Mouse (Mus musculus) embryonic stem cell, embryonic (primary cell): ENCODE data around the gene Cdyl2.

ENCODE experiments used
- CTCF ChIA-PET, 4 experiments: fragments of 300-600 bp in 2 of 4; fragments of 350-600 bp in 2 of 4; sonication (Branson Sonifier 250); formaldehyde crosslinking; loops; one replicate each; lab custom pipeline; 2022; ENCODE audit warnings: inconsistent platforms in 2 of 4; lab: Charles Lee
- POLR2A ChIA-PET, 4 experiments: fragments of 300-600 bp in 2 of 4; fragments of 350-600 bp in 2 of 4; sonication (Branson Sonifier 250); formaldehyde crosslinking; loops; one replicate each; lab custom pipeline; 2022; ENCODE audit warnings: antibody characterized with exemption in 4 of 4, inconsistent platforms in 1 of 4; lab: Charles Lee

Gene Cdyl2

DNA sequence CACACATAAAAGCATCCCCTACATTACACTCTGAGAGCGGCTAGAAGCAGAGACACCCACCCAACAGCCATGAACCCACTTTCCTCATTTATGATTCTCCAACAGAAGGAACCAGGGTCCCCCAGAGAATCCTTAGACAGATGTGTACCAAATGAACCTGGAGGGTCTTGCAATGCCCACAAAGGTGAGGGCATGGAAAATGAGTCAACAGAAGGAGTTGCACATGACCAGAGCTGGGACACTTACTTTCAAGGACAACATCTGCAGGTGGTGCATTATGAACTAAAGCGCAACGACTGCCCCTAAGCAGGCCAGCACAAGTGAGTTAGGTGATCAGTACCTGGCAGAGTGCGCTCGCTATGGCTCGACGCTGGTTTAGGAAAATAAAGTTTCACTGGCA is 95.6 kb downstream of the Cdyl2 start:
- ChIA-PET POLR2A (interaction anchor here in 1 of 4 experiments (0.9 kb wide), 1 partner anchor 16 kb away, joined by 5 read pairs; no protein-coding TSS in a partner anchor), CTCF (no interaction called here)

DNA sequence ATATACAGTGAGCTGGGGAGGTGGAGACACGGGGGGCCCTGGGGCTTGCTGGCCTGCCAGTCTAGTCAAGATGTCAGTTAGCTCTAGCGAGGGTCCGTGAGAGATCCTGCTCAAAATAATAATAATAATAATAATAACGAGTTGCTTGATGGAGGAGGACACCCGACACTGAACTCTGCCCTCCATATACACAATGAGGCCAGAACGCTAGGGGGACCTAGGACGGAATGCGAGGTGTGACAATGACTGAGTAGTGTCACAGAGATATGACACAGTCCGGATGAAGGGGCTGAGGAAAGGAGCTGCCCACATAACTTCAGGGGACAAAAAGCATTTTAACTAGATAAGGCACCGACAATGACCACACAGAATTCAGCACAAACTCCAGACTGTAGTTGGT is 96.4 kb downstream of the Cdyl2 start:
- CTCF ChIA-PET = no interaction called here
- POLR2A ChIA-PET = interaction anchor here in 2 of 4 experiments (0.9 to 1.2 kb wide), 3 partner anchors 9 to 37 kb away, joined by 3 to 5 read pairs (median 3); no protein-coding TSS in a partner anchor

DNA sequence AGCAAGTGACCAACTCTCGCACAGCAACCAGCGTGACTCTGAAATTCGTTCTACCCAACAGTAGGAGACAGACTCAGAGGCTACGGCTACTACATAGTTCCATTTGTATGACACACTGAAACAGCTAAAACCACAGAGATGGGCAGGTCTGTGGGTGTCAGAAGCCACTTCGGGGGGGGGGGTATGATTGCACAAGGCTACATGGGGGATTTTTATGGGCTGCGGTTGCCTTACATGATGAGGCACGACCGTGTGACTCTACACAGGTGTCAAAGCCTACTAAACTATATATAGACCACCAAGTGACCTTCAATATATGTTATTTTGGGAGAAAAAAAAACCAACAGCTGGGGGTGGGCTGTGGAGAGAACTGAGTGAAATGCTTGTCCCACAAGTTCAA is 96.8 kb downstream of the Cdyl2 start:
- ChIA-PET POLR2A (interaction anchor here in 2 of 4 experiments (0.9 to 1.2 kb wide), 3 partner anchors 9 to 38 kb away, joined by 3 to 5 read pairs (median 3); no protein-coding TSS in a partner anchor), CTCF (no interaction called here)

GRCm38 (mm10) chr8:116635261-116635660 is 97.5 kb downstream of the Cdyl2 start:
- POLR2A ChIA-PET = interaction anchor here in 2 of 4 experiments (0.7 to 1.2 kb wide), 3 partner anchors 8 to 38 kb away, joined by 3 to 4 read pairs (median 3); no protein-coding TSS in a partner anchor
- CTCF ChIA-PET = no interaction called here

GRCm38 (mm10) chr8:116634436-116634835 is 98.4 kb downstream of the Cdyl2 start:
- CTCF ChIA-PET = no interaction called here
- POLR2A ChIA-PET = interaction anchor here in 1 of 4 experiments (0.7 kb wide), 1 partner anchor 14 kb away, joined by 4 read pairs; no protein-coding TSS in a partner anchor

- POLR2A ChIA-PET = no interaction called here
- CTCF ChIA-PET = no interaction called here
Measured at GRCm38 (mm10) chr8:116633470-116634150, 99.2 kb downstream of the Cdyl2 start.

GRCm38 (mm10) chr8:116630066-116630465 is 102.7 kb downstream of the Cdyl2 start:
- CTCF ChIA-PET = interaction anchor here in 1 of 4 experiments (0.6 kb wide), 1 partner anchor 62 kb away, joined by 4 read pairs; no protein-coding TSS in a partner anchor
- POLR2A ChIA-PET = interaction anchor here in 2 of 4 experiments (0.9 to 1.1 kb wide), 4 partner anchors 17 to 57 kb away, joined by 3 to 5 read pairs (median 4); no protein-coding TSS in a partner anchor

DNA sequence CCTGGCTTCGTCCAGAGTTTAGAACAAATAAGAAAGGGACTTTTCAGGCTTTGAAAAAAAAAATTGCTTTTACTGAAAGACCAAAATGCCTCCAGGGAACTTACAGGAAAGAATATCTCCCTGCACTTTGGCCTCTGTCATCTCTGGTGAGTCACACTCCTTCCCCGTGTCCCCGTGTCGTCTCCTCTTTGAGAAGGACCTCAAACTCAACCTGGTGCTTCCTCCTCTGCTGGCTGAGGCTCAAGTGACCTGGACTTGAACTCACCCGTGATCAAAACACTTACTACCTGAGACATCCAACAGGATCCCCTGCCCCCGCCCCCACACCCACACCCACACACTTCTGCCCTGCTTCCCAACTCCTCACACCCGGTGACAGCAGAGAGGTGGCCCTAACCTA is 103.8 kb downstream of the Cdyl2 start:
- POLR2A ChIA-PET = interaction anchor here in 1 of 4 experiments (0.6 kb wide), 1 partner anchor 254 kb away, joined by 3 read pairs; no protein-coding TSS in a partner anchor

DNA sequence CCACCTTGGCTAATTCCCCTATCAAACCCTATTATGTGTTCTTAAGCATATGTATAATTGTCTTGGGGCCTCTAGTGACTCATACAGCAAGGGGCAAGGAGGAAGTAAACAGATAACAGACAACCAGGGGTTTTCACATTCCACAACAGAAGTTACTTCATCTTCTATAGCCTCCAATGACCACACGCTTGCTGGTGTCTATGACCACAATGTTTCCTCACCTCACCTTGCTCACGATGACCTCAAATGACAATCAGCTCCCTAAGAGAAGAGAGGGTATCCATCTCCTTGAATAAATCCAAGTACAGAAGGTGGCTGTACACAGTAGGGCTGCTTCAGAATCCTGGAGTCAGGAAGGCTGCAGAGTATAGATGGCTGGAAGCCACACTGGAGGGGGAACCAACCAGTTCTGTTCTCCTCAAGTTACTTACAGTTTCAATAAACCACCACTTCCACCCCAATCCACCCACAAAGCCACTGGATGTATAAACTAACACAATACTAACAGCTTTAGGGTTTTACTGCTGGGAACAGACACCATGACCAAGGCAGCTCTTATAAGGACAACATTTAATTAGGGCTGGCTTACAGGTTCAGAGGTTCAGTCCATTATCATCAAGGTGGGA is 104.8 kb downstream of the Cdyl2 start:
- CTCF ChIA-PET = no interaction called here

More for the DNA sequence above, 103.8 kb downstream of the Cdyl2 start:
- CTCF ChIA-PET = no interaction called here

GRCm38 (mm10) chr8:116623591-116623990 is 109.2 kb downstream of the Cdyl2 start:
- CTCF ChIA-PET = interaction anchor here in 1 of 4 experiments (1.2 kb wide), 1 partner anchor 140 kb away, joined by 3 read pairs; no protein-coding TSS in a partner anchor
- POLR2A ChIA-PET = interaction anchor here in 1 of 4 experiments (0.5 to 1.1 kb wide), 3 partner anchors 10 to 1614 kb away, joined by 3 to 5 read pairs (median 3); no protein-coding TSS in a partner anchor

More for the DNA sequence above, 104.8 kb downstream of the Cdyl2 start:
- POLR2A ChIA-PET = interaction anchor here in 1 of 4 experiments (1.1 to 1.9 kb wide), 2 partner anchors 8 to 11 kb away, joined by 3 to 5 read pairs; no protein-coding TSS in a partner anchor

DNA sequence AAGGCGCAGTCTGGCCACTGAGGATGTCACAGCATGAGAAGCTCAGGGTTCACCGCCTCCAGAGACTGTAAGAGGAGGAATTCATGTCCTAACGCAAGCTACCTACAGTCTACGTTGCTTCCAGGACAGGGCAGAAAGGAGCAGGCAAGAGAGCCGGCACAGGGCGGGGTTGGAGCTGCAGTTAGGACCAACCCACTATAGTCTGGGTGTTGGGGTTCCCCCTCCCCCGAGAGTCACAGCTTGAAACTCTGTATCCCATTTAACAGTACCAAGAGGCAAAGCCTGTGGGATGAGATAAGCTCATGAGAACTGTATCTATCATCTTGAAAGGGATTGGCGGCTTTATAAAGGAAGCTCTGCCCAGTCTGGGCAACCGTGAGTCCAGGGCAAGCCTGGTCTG is 110.5 kb downstream of the Cdyl2 start:
- CTCF ChIA-PET = interaction anchor here in 2 of 4 experiments (0.6 to 1.2 kb wide), 2 partner anchors 60 to 138 kb away, joined by 3 read pairs; no protein-coding TSS in a partner anchor

GRCm38 (mm10) chr8:116621158-116621961 is 111.4 kb downstream of the Cdyl2 start:
- POLR2A ChIA-PET = interaction anchor here in 2 of 4 experiments (0.6 to 2.5 kb wide), 7 partner anchors 10 to 53 kb away, joined by 3 to 6 read pairs (median 4); no protein-coding TSS in a partner anchor
- CTCF ChIA-PET = interaction anchor here in 1 of 4 experiments (0.6 kb wide), 1 partner anchor 59 kb away, joined by 3 read pairs; no protein-coding TSS in a partner anchor

More for the DNA sequence above, 110.5 kb downstream of the Cdyl2 start:
- POLR2A ChIA-PET = interaction anchor here in 1 of 4 experiments (1.1 to 2.5 kb wide), 2 partner anchors 49 to 52 kb away, joined by 6 read pairs; no protein-coding TSS in a partner anchor

DNA sequence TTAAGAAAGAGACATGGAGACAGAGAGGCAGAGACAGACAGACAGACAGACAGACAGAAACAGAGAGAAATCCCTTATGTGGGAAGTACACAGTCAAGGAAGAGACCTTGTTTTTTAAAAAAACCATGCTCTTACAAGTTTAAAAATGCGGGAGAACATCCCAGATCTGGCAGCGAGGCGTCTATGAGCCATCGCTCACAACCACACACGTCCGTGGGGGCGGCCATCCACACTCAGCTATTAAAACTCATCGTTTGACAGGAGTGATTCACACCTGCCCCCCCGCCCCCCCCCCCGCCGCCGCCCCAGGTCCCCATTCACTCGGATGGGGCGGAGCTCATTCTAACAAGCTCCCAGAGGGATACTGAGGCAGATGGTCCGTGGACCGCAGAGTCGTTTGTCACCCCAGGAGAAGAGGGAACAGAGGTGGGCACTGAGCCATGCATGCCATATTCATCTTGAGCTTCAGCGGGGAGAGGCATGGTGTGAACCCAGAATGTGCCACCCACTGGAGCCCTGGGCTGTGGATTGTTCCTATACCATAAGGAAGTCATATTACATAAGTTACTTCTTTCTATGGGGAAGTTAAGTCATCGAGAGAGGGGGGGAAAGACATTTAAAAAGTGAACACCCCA is 113.0 kb downstream of the Cdyl2 start:
- CTCF ChIA-PET = interaction anchor here in 1 of 4 experiments (0.6 kb wide), 1 partner anchor 867 kb away, joined by 4 read pairs; no protein-coding TSS in a partner anchor
- POLR2A ChIA-PET = interaction anchor here in 1 of 4 experiments (0.6 kb wide), 4 partner anchors 15 to 247 kb away, joined by 3 to 4 read pairs (median 4); no protein-coding TSS in a partner anchor

DNA sequence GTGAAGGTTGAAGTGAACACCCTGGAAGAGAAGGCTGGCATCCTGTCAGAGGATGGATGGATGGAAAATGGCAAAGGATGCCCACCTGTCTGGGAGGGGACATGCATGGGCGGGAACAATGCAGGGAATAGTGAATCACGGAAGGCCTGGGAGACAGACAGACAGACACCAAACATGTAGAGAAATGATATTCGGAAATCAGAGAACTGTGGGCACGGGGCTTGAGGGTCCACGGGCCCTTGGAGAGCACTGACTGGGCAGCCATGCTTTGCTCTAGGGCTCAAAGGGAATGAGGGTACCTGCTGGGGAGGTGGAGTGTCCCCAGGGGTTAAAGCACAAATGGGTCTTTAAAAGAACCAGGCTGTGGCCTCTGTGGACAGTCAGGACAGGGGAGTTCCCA is 113.6 kb downstream of the Cdyl2 start:
- ChIA-PET POLR2A (no interaction called here), CTCF (no interaction called here)

GRCm38 (mm10) chr8:116618797-116619196 is 114.0 kb downstream of the Cdyl2 start:
- ChIA-PET POLR2A (interaction anchor here in 2 of 4 experiments (0.6 to 1.5 kb wide), 3 partner anchors 13 to 37 kb away, joined by 3 read pairs; no protein-coding TSS in a partner anchor), CTCF (no interaction called here)

DNA sequence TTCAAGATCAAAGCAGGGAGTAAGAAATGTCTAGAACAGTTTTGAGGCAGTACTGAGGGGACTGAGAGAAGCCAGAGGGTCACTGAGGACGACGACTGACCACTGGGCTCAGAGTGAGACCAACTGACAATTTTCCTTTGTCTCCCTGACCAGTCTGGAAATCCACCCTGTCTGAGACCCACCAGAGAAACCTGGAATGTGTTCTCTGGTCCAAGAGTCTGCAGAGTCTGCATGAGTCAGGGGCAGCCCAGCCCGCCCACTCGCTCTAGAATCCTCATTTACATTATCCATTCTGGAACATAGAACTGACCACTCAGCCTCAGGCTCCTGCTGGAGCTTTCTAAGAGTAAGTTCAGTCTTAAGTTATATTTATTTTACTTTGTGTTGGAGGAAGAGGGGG is 114.9 kb downstream of the Cdyl2 start:
- POLR2A ChIA-PET = interaction anchor here in 3 of 4 experiments (0.7 to 2.0 kb wide), 6 partner anchors 9 to 309 kb away, joined by 3 to 6 read pairs (median 3); no protein-coding TSS in a partner anchor
- CTCF ChIA-PET = no interaction called here

DNA sequence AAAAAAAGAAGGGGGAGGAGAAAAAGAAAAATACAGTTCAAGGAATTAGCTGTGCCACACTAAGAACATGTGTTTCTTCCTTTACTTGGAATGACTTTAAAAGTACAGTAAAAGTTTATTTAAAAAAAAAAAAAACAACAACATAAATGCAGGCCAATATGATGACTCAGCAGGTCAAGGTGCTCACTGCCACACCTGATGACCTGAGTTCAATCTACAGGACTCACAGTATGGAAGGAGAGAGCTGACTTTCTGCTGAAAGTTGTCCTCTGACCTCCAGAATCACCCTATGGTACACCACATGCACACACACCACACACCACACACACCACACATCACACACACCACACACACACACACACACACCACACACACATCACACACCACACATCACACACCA is 116.4 kb downstream of the Cdyl2 start:
- ChIA-PET POLR2A (interaction anchor here in 2 of 4 experiments (0.6 to 2.0 kb wide), 3 partner anchors 9 to 11 kb away, joined by 4 to 6 read pairs (median 5); no protein-coding TSS in a partner anchor), CTCF (interaction anchor here in 2 of 4 experiments (0.6 kb wide), 2 partner anchors 55 to 908 kb away, joined by 4 to 6 read pairs; no protein-coding TSS in a partner anchor)
